Mouse (Mus musculus) heart, adult 2 months (tissue): ENCODE results near the gene Oscar.

ENCODE experiments used
- CTCF ChIP-seq: fragments of 200-600 bp; IDR thresholded peaks from 2 replicates; pipeline ENCODE4 v1.8.1; 2022; ENCODE audit warnings: antibody characterized with exemption, mild to moderate bottlenecking, moderate library complexity
- EP300 ChIP-seq: fragments of 200-500 bp; IDR thresholded peaks from 2 replicates; pipeline ENCODE4 v1.6.1; 2011; ENCODE audit warnings: low read depth, low read length, control low read depth; ENCODE audit not compliant: insufficient read depth
- POLR2A ChIP-seq: fragments of 200-500 bp; IDR thresholded peaks from 2 replicates; pipeline ENCODE4 v1.6.1; 2011; ENCODE audit warnings: mild to moderate bottlenecking, low read depth, low read length, control low read depth; ENCODE audit not compliant: insufficient read depth

DNA sequence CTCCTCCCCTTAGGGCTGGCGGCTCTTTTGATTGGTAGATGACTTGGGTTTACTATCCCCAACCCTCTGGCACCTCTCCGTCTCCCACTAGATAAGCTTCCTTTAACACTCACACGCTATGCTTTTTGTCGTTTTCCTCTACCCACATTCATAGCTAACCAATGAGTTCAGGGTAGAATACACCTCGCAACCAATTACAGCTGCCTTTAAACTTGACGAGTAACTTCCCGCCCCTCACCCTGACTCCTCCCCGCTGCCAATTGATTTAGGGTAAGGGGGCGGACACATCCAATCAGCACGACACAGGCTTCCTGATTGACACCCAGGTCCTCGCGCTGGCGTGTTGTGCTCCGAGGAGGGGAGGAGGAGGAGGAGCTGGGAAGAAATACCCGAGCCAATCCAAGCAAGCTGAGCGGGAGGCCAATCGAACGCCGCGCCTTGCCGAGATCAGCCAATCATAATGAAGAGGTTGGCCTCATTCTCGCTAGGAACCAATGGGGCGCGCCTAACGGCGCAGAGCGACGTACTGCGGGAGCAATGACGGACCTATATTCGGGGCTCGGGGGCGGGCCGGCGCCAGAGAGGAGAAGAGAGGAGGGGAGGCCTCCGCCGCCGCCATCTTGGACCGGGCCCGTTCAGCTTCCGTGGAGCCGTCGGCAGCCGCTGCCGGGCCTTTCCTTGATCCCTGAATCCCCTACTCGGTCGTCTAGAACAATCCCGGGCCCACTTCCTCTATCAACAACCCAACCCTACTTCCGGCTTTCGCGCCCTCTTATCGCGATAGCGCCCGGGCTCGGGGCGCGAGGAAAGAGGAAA, 28.9 kb upstream of the Oscar start, which contains the start of gene Cnot3:
- TF ChIP-seq CTCF (no peak), EP300 (no peak), POLR2A (peak; percentile 81)
